Mouse (Mus musculus) kidney, postnatal 10 days (tissue): ENCODE measurements at regions not wholly inside any gene's neighbourhood (a gene's known extent, or its start where the extent isn't known, plus 50 kb on each side); places are given as distances from the start of the nearest gene placed in this dataset.

ENCODE experiments used
- DNase-seq: peaks from one replicate; pipeline ENCODE4 v3.0.0; 2021; ENCODE audit warnings: mixed read lengths

DNA sequence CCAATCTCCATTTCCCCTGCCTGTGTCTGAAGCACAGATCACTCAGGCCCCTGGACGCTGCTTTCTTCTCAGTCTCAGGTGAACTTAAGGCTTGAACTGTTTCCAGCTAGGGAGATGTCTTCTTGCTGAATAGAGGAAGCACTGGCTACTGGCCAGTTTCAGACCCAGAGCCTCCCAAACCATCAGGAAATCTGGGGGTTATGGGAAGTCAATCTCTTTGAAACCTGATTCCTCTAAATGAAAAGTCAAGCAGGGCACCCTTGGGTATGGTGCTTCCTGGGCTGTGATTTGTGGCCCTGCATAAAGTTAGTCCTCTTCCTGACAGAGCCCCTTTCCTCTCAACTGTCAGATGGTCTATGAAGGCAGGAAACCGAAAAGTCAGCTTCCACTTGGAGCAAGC is 208.2 kb downstream of the Sptssa start:
- DNase-seq = peak; percentile 66

DNA sequence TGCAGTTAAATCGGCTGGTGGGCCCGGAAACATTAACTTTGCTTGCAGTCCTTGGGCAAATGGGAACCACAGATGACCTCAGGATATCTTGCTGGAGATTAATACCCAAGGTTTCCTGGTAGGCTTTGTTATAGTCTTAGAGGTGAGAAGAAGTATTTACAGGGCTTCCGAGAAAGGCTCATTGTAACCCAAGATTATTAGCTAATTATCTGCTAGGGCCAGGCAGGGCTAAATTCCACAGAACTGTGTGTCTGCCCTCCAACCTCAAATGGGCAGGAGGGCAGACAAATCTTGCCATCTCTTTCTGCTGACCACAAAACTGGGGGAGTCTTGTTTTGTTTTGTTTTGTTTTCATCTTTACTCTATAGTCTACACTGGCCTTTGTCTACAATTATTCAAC is 209.0 kb downstream of the Sptssa start:
- no peak for DNase-seq

DNA sequence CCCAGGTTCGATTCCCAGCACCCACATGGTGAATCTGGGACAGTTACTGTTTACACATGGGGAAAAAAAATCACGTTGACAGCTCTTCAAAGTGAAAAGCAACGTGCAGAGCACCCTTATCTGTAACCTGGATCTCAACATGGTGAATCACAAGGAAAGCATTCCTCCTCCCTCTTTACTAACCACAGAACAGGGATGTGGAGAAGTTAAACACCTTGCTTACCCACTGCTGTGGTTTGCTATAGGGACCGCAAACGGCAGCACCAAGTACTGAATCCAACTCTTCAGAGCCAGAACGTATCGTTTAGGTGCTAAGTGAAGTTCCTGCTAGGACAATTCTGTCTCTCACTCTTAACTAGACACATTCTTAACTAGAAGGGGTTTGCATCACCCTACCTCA is 210.0 kb downstream of the Sptssa start:
- DNase-seq = no peak

DNA sequence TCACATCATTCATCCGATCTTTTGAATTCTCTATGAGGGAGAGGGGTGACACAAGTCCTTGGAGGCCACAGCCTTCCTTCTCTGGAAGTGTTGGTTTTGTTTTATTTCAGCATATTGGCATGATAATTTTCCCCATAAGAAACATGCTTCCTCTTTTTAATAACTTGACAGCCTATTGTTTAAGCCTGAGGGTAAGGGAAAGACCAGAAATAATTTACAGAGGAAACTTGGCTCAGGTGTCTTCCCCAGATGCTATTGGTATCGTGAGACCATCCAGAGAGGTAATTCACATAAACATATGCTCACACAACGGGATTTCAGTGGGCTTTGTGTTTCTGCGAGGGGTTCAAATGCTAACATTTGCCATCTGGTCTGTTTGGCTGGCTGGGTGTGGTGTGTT is 212.0 kb downstream of the Sptssa start:
- no peak for DNase-seq

DNA sequence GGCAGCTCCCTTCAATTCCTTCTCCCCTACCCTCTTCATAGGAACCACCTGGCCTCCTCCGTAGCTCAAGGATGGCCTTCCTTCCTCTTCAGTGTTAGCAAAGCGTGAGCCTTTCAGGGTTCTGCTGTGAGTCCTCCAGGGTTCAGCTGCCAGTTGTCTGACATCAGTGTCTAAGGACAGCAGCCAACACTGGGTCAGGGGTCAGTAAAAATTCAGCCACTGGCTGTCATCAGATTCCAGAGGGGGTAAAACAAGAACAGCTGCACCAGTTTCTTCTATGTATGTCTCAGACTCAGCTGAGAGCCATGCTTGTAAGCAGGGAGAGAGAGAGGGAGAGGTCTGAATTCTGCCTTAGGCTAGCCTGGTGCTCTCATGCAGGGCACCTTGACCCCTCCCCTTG is 213.1 kb downstream of the Sptssa start:
- peak; percentile 89 for DNase-seq

DNA sequence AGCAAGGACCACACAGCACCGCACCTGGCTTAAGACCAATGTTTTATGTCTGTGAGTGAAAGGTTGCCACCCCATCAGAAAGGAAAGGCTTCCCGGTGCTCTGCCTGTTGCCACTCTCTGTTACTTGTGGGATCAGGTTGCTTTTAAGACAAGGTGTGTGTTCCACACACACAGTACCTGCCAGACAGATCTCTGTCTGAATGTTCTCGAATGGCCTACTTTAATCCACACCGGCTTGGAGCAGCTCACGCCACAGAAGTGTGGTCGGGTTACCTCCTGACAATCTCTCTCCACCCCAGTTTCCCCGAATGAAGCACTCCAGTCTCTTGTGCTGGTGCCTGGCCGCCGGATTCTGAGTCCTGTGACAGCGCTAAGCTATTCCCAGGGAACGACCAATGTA is 214.0 kb downstream of the Sptssa start:
- DNase-seq = no peak

DNA sequence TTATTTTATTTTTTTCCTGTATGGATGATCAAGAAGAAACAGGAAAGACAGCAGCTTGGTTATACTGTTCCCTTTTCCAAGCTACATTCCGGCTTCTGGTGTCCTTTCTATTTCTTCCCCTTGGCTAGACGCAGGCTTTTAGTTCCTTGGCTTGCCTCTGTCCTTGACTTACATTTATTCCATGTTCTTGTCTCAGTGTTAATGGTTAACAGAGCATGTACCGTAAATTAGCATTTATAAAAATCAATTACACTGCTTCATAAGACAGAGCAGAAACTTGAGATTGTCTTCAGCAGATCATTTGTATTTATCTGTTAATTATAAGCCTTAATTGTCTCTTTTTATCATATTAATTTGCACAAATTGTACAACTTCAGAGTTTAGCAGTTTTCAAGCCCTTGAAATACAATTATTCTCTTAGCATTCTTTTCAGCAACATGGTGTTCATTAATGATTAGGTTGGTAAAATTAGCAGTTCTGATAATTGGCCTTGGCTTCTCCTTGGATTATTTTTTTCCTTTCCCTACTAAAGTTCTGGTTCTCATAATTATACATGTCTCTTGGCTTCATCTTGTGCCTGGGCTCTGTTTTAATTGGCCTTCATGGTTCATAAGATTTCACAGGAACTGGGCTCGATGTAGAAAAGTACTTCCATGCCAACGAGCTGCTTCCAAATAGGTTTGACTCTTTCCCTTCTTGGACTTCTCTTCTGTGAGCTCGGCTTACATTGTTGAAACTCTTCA is 215.4 kb downstream of the Sptssa start:
- no peak for DNase-seq

DNA sequence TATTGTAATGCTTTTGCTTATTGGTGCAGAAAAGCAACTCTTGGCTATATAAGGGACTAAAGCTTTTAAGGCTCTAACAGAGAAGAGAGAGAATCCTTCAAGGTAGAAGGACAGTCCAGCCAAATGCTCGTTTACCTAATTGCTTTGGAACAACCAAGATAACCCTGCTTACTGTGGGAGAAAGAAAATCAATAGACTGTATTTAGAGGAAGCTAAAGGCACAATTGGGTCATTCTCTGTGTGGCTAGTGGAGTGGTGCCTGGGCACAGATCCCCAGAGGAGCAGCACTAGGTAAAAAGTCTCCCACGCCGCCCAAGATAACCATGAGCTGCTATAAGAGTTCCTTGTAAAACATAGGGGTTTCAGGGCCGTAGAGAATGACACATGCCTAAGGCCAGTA is 217.6 kb downstream of the Sptssa start:
- no peak for DNase-seq

DNA sequence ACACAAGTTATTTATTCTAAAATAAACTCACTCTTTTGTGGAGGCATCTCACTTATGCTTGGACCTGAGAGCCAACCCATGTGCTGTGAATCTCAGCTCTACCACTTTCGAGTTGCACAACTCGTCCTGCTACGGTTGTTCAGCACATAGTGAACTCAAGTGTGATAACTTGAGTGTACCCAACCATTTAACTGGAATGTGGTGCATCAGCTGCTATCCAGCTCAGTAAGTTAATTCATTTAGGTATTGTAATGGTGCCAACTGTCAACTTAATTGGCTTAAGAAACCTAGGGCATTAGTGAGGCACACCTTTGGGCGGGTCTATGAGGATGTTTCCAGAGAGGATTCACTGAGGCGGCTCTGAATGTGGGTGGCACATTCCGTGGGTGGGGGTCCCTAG is 221.6 kb upstream of the Egln3 start:
- no peak for DNase-seq

DNA sequence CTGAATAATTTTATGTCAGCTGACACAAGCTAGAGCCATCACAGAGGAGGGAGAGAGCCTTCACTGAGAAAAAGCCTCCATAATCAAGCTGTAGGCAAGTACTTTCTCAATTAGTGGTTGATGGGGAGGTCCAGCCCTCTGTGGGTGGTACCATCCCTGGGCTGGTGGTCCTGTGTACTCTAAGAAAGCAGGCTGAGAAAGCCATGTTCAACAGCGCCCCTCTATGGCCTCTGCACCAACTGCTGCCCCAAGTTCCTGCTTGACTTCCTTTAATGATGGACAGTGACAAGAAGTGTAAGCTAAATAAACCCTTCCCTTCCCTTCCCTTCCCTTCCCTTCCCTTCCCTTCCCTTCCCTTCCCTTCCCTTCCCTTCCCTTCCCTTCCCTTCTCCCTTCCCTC is 211.2 kb upstream of the Egln3 start:
- no peak for DNase-seq

DNA sequence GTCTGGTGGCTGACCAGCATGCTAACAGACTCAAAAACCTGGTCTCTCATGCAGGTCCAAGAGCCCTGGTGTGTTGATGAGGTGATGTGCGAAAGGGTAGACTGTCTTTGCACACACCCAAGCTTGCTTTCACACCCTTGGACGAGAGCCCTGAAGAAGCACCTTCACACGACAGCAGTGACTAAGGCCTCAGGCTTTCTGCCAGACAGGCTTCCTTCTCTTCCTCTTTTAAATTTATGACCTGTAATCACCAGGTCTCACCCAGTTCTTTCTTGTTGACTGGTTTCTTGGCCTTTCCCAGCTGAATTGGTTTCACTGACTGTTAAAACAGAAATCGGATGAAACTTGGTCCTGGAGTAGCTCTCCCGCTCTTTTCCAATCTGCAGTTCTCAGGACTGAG is 210.5 kb upstream of the Egln3 start:
- DNase-seq = peak; percentile 68

DNA sequence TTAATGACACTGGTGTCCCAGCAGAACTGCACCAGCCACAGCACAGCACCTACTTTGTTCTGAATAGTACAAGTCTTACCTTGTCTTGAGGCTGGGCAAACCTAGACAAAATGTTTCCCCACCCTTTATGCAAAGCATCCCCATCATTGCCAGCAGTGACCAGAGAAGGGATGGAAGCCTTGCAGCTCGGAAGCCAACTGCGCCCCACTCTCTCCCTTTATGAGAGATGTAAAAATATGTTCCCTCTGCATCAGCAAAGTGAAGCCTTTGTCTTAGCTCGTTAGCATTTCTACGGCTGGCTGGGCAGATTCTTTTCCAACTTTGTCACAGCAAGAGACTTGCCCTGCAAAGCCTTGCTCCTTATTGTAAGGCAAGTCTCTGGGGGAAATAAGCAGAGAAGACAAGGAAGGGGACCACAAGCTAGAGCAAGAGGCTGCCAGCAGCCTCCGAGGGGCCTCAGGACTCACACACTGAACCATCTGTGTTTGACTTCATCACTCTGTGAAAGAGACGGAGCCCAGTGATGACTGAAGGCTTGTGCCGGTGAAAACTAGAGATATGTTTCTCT is 206.5 kb upstream of the Egln3 start:
- DNase-seq = no peak

DNA sequence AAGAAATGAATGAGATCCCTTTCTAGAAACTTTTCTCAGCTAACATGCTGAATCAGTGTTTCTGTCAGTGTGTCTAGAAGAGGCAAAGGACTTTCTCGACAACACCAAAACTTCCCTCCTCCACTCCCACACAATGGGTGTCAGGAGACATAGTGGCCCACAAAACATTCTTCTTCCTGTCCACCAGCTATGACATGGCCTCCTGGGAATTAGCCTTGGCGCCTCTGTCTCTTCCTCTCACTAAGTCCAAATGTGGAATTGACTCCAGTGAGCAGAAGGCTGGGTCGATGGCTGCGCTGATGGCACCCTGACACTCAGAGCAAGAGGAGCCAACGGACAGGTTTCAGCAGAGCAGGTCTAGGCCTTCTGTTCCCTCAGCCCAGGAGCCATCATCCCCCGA is 205.2 kb upstream of the Egln3 start:
- DNase-seq = peak; percentile 33

DNA sequence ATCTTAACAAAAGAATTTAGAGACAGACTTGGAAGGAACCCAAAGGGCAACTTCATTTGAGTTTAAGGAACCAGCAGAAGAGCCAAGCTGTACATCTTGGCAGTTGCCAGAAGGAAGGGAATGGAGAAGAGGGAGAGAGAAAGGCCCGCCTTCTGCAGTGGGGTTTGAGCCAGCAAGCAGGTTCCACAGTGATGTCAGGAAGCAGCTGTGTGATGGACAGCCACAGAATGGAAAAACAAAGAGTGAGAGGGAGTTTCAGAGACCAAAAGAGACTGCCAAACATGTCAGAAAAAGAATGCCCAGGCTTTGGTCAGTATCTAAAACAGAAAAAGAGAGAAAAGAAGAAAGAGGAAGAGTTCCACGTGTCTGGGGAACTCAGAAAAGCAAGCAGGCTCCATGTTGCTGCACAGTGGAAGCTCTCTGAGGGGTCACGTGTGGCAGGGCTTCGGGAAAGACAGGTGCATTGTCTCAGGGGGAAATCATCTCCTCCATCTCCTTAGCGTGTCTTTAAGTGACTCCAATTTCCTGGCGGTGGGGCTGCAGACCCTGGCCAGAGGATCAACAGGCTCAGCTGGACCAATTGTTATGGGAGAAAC is 203.7 kb upstream of the Egln3 start:
- DNase-seq = no peak

DNA sequence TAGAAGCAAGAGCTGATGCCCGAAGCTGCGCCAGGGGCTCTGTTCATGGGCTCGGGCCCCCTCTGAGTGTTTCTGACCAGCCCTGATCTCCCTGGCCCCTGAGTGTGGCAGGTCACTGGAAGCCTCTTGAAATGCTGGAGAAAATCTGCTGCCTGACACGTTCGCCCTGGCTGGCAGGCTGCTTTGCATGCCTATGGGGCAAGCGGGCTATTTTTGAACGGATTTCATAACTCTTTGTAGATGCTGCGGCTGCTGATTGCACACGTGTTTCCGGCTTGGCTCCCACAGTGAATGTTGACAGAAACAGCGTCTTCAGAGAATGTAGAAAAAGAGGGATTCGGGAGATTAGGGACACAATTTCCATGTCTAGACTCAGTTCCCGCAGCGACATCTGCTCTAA is 201.4 kb upstream of the Egln3 start:
- DNase-seq = peak; percentile 33

DNA sequence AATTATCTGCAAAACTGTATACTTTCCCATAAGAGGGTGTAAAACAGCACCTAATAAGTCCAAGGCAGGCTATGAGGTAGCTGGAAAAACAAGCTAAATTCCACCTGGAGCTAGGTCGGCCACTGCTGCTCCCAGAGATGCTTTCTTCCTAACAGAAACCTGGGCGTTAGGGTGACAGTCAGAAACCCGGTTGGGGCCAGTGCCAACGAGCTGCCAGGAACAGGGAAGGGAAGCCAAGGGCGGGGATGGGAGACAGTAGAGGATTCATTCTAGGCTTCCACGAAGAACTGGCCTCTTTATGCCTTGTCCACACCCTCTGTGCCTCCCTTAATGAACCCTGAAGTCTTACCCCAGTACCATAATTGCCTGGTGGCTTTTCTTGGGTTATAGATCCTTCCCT is 198.9 kb upstream of the Egln3 start:
- peak; percentile 38 for DNase-seq

DNA sequence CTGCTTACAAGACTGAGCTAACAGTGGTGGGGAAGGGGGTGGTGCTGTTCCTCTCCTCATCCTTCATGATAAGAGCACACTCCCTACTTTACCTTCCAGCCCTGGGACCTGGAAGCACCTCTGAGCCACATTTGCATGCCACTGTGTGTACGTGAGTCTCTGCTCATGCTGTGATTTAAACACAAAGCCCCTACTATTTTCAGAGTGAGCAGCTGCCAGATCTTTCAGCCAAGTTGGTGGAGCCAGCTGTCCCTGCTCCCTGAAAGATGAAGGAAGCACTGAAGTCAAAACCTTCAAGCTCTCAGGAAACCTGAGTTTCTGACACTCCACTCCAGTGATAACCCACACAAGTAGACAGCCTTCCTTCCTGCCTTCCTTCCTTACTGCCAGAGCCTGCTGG is 198.0 kb upstream of the Egln3 start:
- DNase-seq = no peak

DNA sequence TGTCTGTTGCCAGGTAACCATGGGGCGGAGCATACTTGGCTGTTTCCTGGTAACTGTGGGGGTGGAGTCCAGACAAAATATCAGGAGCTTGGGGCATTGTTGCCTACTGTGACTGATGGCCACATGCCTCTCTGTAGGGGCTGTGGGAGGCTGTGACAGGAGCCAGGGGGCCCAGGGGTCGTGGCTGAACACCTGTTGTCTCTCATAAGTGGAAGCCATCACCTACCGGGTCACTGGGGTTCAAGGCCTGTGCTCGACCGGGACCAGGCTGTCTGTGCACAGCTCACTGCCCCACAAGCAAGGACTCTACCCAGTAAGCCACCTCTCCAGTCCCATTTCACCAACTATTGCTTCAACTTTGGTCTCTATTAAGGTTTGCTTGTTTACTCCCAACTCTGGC is 196.4 kb upstream of the Egln3 start:
- no peak for DNase-seq

DNA sequence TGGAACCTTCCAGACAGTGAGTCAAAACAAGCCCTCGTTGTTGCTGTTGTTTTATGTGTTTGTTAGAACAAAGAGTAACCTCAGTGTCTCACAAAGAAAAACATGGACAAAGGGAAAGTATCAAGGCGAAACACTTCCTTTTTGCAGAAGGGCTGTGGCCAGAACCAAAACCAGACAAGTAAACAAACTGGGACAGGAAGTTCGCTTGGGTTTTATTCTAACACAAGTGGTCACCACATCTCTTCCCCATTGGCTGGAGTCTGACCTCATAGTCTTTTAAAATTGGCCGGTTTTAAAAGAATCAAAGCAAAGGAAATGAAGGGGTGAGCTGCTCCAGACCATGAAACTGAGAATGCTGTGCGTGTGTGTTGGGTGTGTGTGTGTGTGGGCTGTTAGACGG is 194.4 kb upstream of the Egln3 start:
- DNase-seq = no peak

DNA sequence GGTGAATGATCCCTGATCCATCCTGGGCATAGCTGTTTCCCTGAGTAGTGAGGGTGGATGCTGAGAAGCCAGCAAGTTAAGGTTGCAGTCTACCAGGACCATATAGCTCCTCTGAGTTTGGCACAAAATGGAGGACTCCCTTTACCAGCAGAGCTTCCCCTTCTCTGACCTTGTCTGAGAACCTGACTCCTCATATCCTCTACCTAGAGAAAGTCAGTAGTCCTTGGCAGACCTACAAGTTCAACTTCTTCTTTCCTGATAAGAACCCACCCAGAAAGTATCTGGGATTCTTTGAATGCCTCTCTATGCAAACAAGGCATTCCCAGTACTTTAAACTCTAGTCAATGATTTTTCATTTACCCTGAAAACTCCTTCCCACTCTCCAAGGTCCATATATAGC is 193.3 kb upstream of the Egln3 start:
- no peak for DNase-seq

DNA sequence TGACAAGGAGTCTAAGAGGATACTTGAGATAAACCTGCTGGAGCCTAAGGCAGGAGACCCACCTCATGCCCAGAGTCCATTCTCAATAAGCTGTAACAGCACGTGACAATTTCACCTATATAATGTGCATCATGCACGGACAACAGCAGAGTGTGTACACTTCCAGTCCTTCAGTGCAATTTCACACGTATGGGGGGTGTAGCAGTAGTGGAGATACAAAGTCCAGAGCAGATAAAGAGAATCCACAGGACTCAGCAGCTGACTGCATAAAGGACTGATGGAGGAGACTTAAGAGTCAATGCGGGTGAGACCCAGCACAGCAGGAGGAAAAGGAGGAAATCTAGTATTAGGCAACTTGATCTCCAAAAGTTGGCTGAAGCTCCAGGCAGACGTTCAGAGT is 192.7 kb upstream of the Egln3 start:
- no peak for DNase-seq

DNA sequence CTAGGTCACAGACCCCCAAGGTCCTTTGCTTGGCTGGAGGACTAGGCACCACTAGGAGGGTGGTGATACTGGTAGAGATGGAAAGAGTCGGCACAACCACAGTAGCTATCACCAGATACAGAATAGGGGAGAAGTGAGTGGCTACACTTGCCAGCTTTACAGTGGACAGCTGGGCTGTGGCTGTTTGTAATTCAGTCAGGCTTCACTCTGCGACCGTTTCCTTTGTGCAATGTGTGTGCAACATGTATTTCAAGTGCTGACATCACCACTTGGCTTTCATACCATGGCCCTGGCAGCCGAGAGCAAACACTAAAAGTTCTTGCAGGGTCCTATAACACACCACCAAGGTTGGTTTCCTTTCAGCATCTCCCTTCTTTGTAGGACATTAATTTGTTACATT is 181.7 kb upstream of the Egln3 start:
- DNase-seq = no peak

DNA sequence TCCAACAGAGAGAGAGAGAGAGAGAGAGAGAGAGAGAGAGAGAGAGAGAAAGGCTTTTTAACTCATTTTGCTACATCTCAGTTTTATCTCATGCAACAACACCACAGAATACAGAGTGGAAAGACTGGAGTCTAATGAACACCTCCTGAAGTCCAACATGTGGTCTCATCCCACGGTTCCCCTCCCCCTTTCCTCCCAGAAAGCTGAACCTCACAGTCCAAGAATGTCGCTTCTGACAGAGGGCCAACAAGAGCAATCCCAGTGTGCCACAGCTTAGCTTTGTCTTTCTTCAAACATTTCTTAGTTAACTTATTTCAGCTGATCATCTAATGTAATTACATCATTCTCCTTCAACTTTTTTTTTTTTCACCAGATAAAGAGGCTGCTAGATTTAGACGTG is 180.5 kb upstream of the Egln3 start:
- no peak for DNase-seq

DNA sequence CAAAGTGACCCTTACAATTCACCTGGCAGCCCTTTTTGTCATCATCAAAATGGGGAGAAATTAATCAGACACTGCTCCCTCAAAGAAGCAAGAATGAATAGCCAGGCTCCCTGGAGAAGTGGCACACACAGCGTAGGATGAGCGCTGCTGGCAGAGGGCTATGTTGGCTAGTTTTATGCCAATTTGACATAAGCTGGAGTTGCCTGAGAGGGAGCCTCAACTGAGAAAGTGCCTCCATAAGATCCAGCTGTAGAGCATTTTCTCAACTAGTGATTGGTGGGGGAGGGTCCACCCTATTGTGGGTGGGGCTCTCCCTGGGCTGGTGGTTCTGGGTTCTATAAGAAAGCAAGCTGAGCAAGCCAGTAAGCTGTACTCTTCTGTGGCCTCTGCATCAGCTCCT is 179.3 kb upstream of the Egln3 start:
- no peak for DNase-seq

DNA sequence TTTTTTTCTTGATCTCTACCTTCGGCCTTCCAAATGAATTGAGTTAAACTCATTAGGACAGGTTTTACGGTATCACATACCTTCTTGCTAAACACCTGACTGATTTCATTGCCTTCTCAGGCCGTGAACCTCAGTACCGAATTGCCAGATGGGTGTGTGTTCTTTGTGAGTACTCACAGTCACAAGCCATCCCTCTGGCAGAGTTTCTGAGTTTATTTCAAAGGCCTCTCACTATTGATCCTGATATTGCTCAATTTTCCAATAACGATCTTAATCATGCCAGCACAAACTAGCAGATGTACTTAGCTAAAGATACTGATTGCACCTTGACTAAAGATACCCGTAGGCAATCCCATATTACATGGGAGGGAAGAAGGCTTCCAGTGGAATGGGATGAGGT is 178.4 kb upstream of the Egln3 start:
- DNase-seq = no peak
